Mouse (Mus musculus): ENCODE results near the gene Bloc1s2. TPM values are rescaled to one million over a fixed set of nuclear protein-coding genes. Genes with fewer than 3 reads are reported as not detected.

Gene Bloc1s2
- 89.3 and 91.0 TPM in 2 replicates for polyA plus RNA-seq (2012; rRNA removed)

GRCm38 (mm10) chr19:44145702-44146567, at the start of gene Bloc1s2:
Gene Bloc1s2, minus strand, starts transcription at chr19:44146446.
- TF ChIP-seq POLR2A (IDR thresholded peaks at IDR 0.05; ENCODE audit: extremely low read depth, insufficient read depth, low read length) (peak; percentile 62; the same call in 1 of the 2 replicates), CTCF (IDR thresholded peaks at IDR 0.05; ENCODE audit: extremely low read depth, insufficient read depth, low read length) (no peak)
- Histone ChIP-seq H3K4me1 (ENCODE audit: control insufficient read depth, insufficient read depth, low read length) (no peaks in the 10 kb centered on the region), H3K27ac (ENCODE audit: insufficient read depth, low read length) (peak within 1 kb of the TSS; percentile 65), H3K4me3 (ENCODE audit: insufficient read depth, low read length) (peak within 1 kb of the TSS; percentile 83)

- Histone ChIP-seq H3K4me1 (ENCODE audit: control insufficient read depth, insufficient read depth, low read length) (no peaks in the 10 kb centered on the region), H3K27ac (ENCODE audit: insufficient read depth, low read length) (no peak overlapping the region), H3K4me3 (ENCODE audit: insufficient read depth, low read length) (no peak overlapping the region)
- TF ChIP-seq POLR2A (IDR thresholded peaks at IDR 0.05; ENCODE audit: extremely low read depth, insufficient read depth, low read length) (no peak), CTCF (IDR thresholded peaks at IDR 0.05; ENCODE audit: extremely low read depth, insufficient read depth, low read length) (peak; percentile 83)
Observed at GRCm38 (mm10) chr19:44195138-44195537, 48.9 kb upstream of the Bloc1s2 start.

GRCm38 (mm10) chr19:44193906-44194305, 47.7 kb upstream of the Bloc1s2 start:
- no peak overlapping the region for H3K27ac ChIP-seq (ENCODE audit: insufficient read depth, low read length)
- H3K4me1 ChIP-seq (ENCODE audit: control insufficient read depth, insufficient read depth, low read length), result no peaks in the 10 kb centered on the region
- no peak overlapping the region for H3K4me3 ChIP-seq (ENCODE audit: insufficient read depth, low read length)
- TF ChIP-seq CTCF (IDR thresholded peaks at IDR 0.05; ENCODE audit: extremely low read depth, insufficient read depth, low read length) (no peak), POLR2A (IDR thresholded peaks at IDR 0.05; ENCODE audit: extremely low read depth, insufficient read depth, low read length) (no peak)

GRCm38 (mm10) chr19:44192342-44192741, 46.1 kb upstream of the Bloc1s2 start, which contains the start of gene Pkd2l1:
Gene Pkd2l1, minus strand, starts transcription at chr19:44192442.
- TF ChIP-seq CTCF (IDR thresholded peaks at IDR 0.05; ENCODE audit: extremely low read depth, insufficient read depth, low read length) (no peak), POLR2A (IDR thresholded peaks at IDR 0.05; ENCODE audit: extremely low read depth, insufficient read depth, low read length) (no peak)
- Histone ChIP-seq H3K27ac (ENCODE audit: insufficient read depth, low read length) (no peak within 1 kb of the TSS), H3K4me1 (ENCODE audit: control insufficient read depth, insufficient read depth, low read length) (no peaks in the 10 kb centered on the region), H3K4me3 (ENCODE audit: insufficient read depth, low read length) (no peak within 1 kb of the TSS)

- H3K4me3 ChIP-seq (ENCODE audit: insufficient read depth, low read length), result no peak overlapping the region
- TF ChIP-seq POLR2A (IDR thresholded peaks at IDR 0.05; ENCODE audit: extremely low read depth, insufficient read depth, low read length), result no peak
- no peaks in the 10 kb centered on the region for H3K4me1 ChIP-seq (ENCODE audit: control insufficient read depth, insufficient read depth, low read length)
- H3K27ac ChIP-seq (ENCODE audit: insufficient read depth, low read length), result no peak overlapping the region
Observed at GRCm38 (mm10) chr19:44189056-44189455, 42.8 kb upstream of the Bloc1s2 start.

GRCm38 (mm10) chr19:44183968-44184367, 37.7 kb upstream of the Bloc1s2 start:
- Histone ChIP-seq H3K4me1 (ENCODE audit: control insufficient read depth, insufficient read depth, low read length) (no peaks in the 10 kb centered on the region), H3K27ac (ENCODE audit: insufficient read depth, low read length) (no peak overlapping the region), H3K4me3 (ENCODE audit: insufficient read depth, low read length) (no peak overlapping the region)
- no peak for TF ChIP-seq CTCF (IDR thresholded peaks at IDR 0.05; ENCODE audit: extremely low read depth, insufficient read depth, low read length)
- TF ChIP-seq POLR2A (IDR thresholded peaks at IDR 0.05; ENCODE audit: extremely low read depth, insufficient read depth, low read length), result no peak

GRCm38 (mm10) chr19:44180502-44180901, 34.3 kb upstream of the Bloc1s2 start:
- Histone ChIP-seq H3K27ac (ENCODE audit: insufficient read depth, low read length) (no peak overlapping the region), H3K4me1 (ENCODE audit: control insufficient read depth, insufficient read depth, low read length) (no peaks in the 10 kb centered on the region), H3K4me3 (ENCODE audit: insufficient read depth, low read length) (no peak overlapping the region)
- TF ChIP-seq POLR2A (IDR thresholded peaks at IDR 0.05; ENCODE audit: extremely low read depth, insufficient read depth, low read length) (no peak), CTCF (IDR thresholded peaks at IDR 0.05; ENCODE audit: extremely low read depth, insufficient read depth, low read length) (no peak)

- Histone ChIP-seq H3K4me1 (ENCODE audit: control insufficient read depth, insufficient read depth, low read length) (no peaks in the 10 kb centered on the region), H3K27ac (ENCODE audit: insufficient read depth, low read length) (no peak overlapping the region), H3K4me3 (ENCODE audit: insufficient read depth, low read length) (no peak overlapping the region)
- no peak for TF ChIP-seq CTCF (IDR thresholded peaks at IDR 0.05; ENCODE audit: extremely low read depth, insufficient read depth, low read length)
- no peak for TF ChIP-seq POLR2A (IDR thresholded peaks at IDR 0.05; ENCODE audit: extremely low read depth, insufficient read depth, low read length)
Observed at GRCm38 (mm10) chr19:44176741-44177140, 30.5 kb upstream of the Bloc1s2 start.

- Histone ChIP-seq H3K4me1 (ENCODE audit: control insufficient read depth, insufficient read depth, low read length) (no peaks in the 10 kb centered on the region), H3K4me3 (ENCODE audit: insufficient read depth, low read length) (no peak overlapping the region), H3K27ac (ENCODE audit: insufficient read depth, low read length) (no peak overlapping the region)
- TF ChIP-seq CTCF (IDR thresholded peaks at IDR 0.05; ENCODE audit: extremely low read depth, insufficient read depth, low read length), result no peak
- TF ChIP-seq POLR2A (IDR thresholded peaks at IDR 0.05; ENCODE audit: extremely low read depth, insufficient read depth, low read length), result no peak
Observed at GRCm38 (mm10) chr19:44174835-44175234, 28.6 kb upstream of the Bloc1s2 start.

- TF ChIP-seq CTCF (IDR thresholded peaks at IDR 0.05; ENCODE audit: extremely low read depth, insufficient read depth, low read length), result peak; percentile 42; the same call in 1 of the 2 replicates
- no peak for TF ChIP-seq POLR2A (IDR thresholded peaks at IDR 0.05; ENCODE audit: extremely low read depth, insufficient read depth, low read length)
- Histone ChIP-seq H3K4me3 (ENCODE audit: insufficient read depth, low read length) (no peak overlapping the region), H3K27ac (ENCODE audit: insufficient read depth, low read length) (no peak overlapping the region), H3K4me1 (ENCODE audit: control insufficient read depth, insufficient read depth, low read length) (no peaks in the 10 kb centered on the region)
Observed at GRCm38 (mm10) chr19:44161515-44161914, 15.3 kb upstream of the Bloc1s2 start.
